Mouse (Mus musculus): ENCODE measurements around the gene Bax.

Gene Bax

GRCm38 (mm10) chr7:45415636-45416035 lies 51.1 kb downstream of the Bax start:
- DNase-seq (ENCODE audit: low read depth, low spot score): no peak

GRCm38 (mm10) chr7:45414740-45415224 lies 51.9 kb downstream of the Bax start:
- DNase-seq (ENCODE audit: low read depth, low spot score): no peak

GRCm38 (mm10) chr7:45413864-45414739 lies 52.6 kb downstream of the Bax start:
- no peak for DNase-seq (ENCODE audit: low read depth, low spot score)

GRCm38 (mm10) chr7:45413113-45413863 lies 53.4 kb downstream of the Bax start, which contains the start of gene Ntf5:
Gene Ntf5, plus strand, starts transcription at chr7:45413695.
- DNase-seq (ENCODE audit: low read depth, low spot score): no peak

- no peak for DNase-seq (ENCODE audit: low read depth, low spot score)
These were observed 54.3 kb downstream of the Bax start for GRCm38 (mm10) chr7:45412421-45412820.

Measured in WW6 (cell line).